Mouse (Mus musculus): ENCODE results near the gene Adrm1.

DNA sequence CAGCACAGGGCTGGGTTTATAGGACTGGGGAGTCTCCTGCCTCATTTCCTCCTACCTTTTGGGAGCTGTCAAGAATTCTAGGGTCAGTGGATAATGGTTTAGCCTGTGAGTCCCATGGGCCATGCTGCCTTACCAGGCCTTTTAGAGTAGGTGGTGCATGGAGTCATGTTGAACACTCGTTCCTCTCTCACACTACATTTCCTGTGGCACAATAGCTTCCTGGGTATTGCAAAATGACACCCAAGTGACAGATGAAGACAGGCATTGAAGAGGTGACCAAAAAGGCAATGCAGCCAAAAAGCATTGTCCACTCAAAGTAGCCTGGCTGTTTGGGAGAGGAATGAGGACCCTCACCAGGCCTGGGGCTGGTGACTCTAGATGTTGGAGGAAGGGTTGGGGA lies 43.6 kb upstream of the Adrm1 start:
- no peak for TF ChIP-seq CTCF (conservative IDR thresholded peaks at IDR 0.05; ENCODE audit: low read length)
- TF ChIP-seq NANOG (IDR thresholded peaks at IDR 0.05; ENCODE audit: borderline replicate concordance, low read length), result no peak

Data from E14TG2a.4 (cell line).